Mouse (Mus musculus) liver, embryonic 13.5 days (tissue): ENCODE results near the gene Abraxas1. TPM values are rescaled to one million over a fixed set of nuclear protein-coding genes. Genes with fewer than 3 reads are reported as not detected.

Experiments
- ATAC-seq: fragments of 200-750 bp; cut with Nextera tagmentation; 2 replicates; pipeline ENCODE4 v1.8.0; 2017; ENCODE audit warnings: low read depth, mild to moderate bottlenecking, moderate number of reproducible peaks, moderate library complexity
- DNase-seq: peaks from one replicate; pipeline ENCODE4 v3.0.0; 2022
- H3K27ac ChIP-seq: fragments of 300-500 bp; sonication (generic); 2 replicates; pipeline ENCODE4 v1.5.1; 2015; ENCODE audit warnings: moderate library complexity, mild to moderate bottlenecking, inconsistent platforms
- H3K27me3 ChIP-seq: fragments of 300-500 bp; sonication (generic); 2 replicates; pipeline ENCODE4 v1.6.1; 2015; ENCODE audit warnings: mild to moderate bottlenecking, inconsistent platforms
- H3K36me3 ChIP-seq: fragments of 300-500 bp; sonication (generic); 2 replicates; pipeline ENCODE4 v1.6.1; 2015; ENCODE audit warnings: mild to moderate bottlenecking, inconsistent platforms
- H3K4me1 ChIP-seq: fragments of 300-500 bp; sonication (generic); replicated peaks from 2 replicates; pipeline ENCODE4 v1.6.1; 2015; ENCODE audit warnings: inconsistent platforms
- H3K4me2 ChIP-seq: fragments of 300-500 bp; sonication (generic); 2 replicates; pipeline ENCODE4 v1.6.1; 2015; ENCODE audit warnings: inconsistent platforms, mild to moderate bottlenecking, moderate library complexity
- H3K4me3 ChIP-seq: fragments of 300-500 bp; sonication (generic); replicated peaks from 2 replicates; pipeline ENCODE4 v1.5.1; 2015; ENCODE audit warnings: mild to moderate bottlenecking, inconsistent platforms
- H3K9ac ChIP-seq: fragments of 300-500 bp; sonication (generic); 2 replicates; pipeline ENCODE4 v1.6.1; 2015; ENCODE audit warnings: mild to moderate bottlenecking, inconsistent platforms
- H3K9me3 ChIP-seq: fragments of 300-500 bp; sonication (generic); replicated peaks from 2 replicates; pipeline ENCODE4 v1.6.1; 2016; ENCODE audit warnings: inconsistent platforms
- WGBS: fragments of 180-500 bp; shearing (Covaris S2); methylation state at CpG from one replicate; pipeline ENCODE4 v1.1.7; 2015; ENCODE audit not compliant: insufficient replicate concordance; 5-methylcytosine and 5-hydroxymethylcytosine counted together
- polyA plus RNA-seq: library from polyadenylated mRNA; unstranded; fragments of >200 nt; fragmentation: Nextera tagmentation; extraction: Ambion mirVana; gene quantifications from 2 replicates; pipeline ENCODE4 v1.2.1, GENCODE M21; 2015

Abraxas1 gene
- polyA plus RNA-seq, 1 experiment from 2014 or later: 18.4 TPM

GRCm38 (mm10) chr5:100846599-100846920, 25.8 kb upstream of the Abraxas1 start:
- H3K4me1 ChIP-seq: peaks cover 16% of the 10 kb centered on the region
- peaks cover 66% of the 10 kb centered on the region for H3K27me3 ChIP-seq
- ATAC-seq (0 out of 2 replicates have a peak, but pooled peaks have one; percentile 6), DNase-seq (no peak)
- 2% methylated on average over 22 of the region's 22 CpGs for WGBS
- no peaks in the 10 kb centered on the region for H3K36me3 ChIP-seq
- peak overlapping the region; percentile 59 for H3K9ac ChIP-seq
- H3K4me3 ChIP-seq: peak overlapping the region; percentile 59
- peak overlapping the region; percentile 73 for H3K4me2 ChIP-seq
- no peak overlapping the region for H3K27ac ChIP-seq
- H3K9me3 ChIP-seq: no peaks in the 10 kb centered on the region; the same call in 1 of the 2 replicates

GRCm38 (mm10) chr5:100845848-100846598, 25.3 kb upstream of the Abraxas1 start:
- Histone ChIP-seq H3K27me3 (peaks cover 66% of the 10 kb centered on the region), H3K9me3 (no peaks in the 10 kb centered on the region; the same call in 1 of the 2 replicates), H3K27ac (no peak overlapping the region), H3K9ac (peak overlapping the region; percentile 59), H3K4me1 (peaks cover 16% of the 10 kb centered on the region), H3K36me3 (no peaks in the 10 kb centered on the region), H3K4me3 (peak overlapping the region; percentile 59), H3K4me2 (peak overlapping the region; percentile 73)
- DNase-seq (peak; percentile 21), ATAC-seq (peak; percentile 80)
- WGBS: under 1% methylated on average over 50 of the region's 52 CpGs

- Histone ChIP-seq H3K9ac (peak within 1 kb of the TSS; percentile 59), H3K27me3 (peaks cover 66% of the 10 kb centered on the region), H3K4me1 (peaks cover 16% of the 10 kb centered on the region), H3K27ac (no peak within 1 kb of the TSS), H3K9me3 (no peaks in the 10 kb centered on the region; the same call in 1 of the 2 replicates), H3K4me2 (peak within 1 kb of the TSS; percentile 73), H3K36me3 (no peaks in the 10 kb centered on the region), H3K4me3 (peak within 1 kb of the TSS; percentile 59)
- DNase-seq: no peak
- 2% methylated on average over 16 of the region's 16 CpGs for WGBS
- no peak for ATAC-seq
Observed at GRCm38 (mm10) chr5:100845485-100845847, 24.7 kb upstream of the Abraxas1 start, which contains the start of gene Gpat3. Gpat3 (plus strand) TSS chr5:100845713.

GRCm38 (mm10) chr5:100844485-100844884, 23.7 kb upstream of the Abraxas1 start:
- H3K4me2 ChIP-seq: no peak overlapping the region
- ATAC-seq (no peak), DNase-seq (no peak)
- no peak overlapping the region for H3K27ac ChIP-seq
- no peaks in the 10 kb centered on the region; the same call in 1 of the 2 replicates for H3K9me3 ChIP-seq
- H3K4me3 ChIP-seq: no peak overlapping the region
- 60% methylated on average over 3 of the region's 3 CpGs for WGBS
- H3K36me3 ChIP-seq: no peaks in the 10 kb centered on the region
- no peak overlapping the region for H3K9ac ChIP-seq
- peaks cover 16% of the 10 kb centered on the region for H3K4me1 ChIP-seq
- peaks cover 66% of the 10 kb centered on the region for H3K27me3 ChIP-seq

- ATAC-seq (no peak), DNase-seq (no peak)
- no peak overlapping the region for H3K27ac ChIP-seq
- H3K4me3 ChIP-seq: no peak overlapping the region
- no peaks in the 10 kb centered on the region for H3K4me1 ChIP-seq
- WGBS: 64% methylated on average over 7 of the region's 7 CpGs
- no peaks in the 10 kb centered on the region for H3K36me3 ChIP-seq
- peaks cover 5% of the 10 kb centered on the region; the same call in 1 of the 2 replicates for H3K27me3 ChIP-seq
- H3K9ac ChIP-seq: no peak overlapping the region
- no peaks in the 10 kb centered on the region; the same call in 1 of the 2 replicates for H3K9me3 ChIP-seq
- H3K4me2 ChIP-seq: no peak overlapping the region
Observed at GRCm38 (mm10) chr5:100837907-100838306, 17.1 kb upstream of the Abraxas1 start.

GRCm38 (mm10) chr5:100835862-100836538, 15.2 kb upstream of the Abraxas1 start:
- WGBS: 51% methylated on average over 9 of the region's 9 CpGs
- no peak for ATAC-seq
- no peak overlapping the region for H3K4me3 ChIP-seq
- no peak for DNase-seq
- no peaks in the 10 kb centered on the region for H3K4me1 ChIP-seq
- no peak overlapping the region for H3K9ac ChIP-seq
- H3K27ac ChIP-seq: no peak overlapping the region
- H3K9me3 ChIP-seq: no peaks in the 10 kb centered on the region
- H3K27me3 ChIP-seq: no peaks in the 10 kb centered on the region
- no peak overlapping the region for H3K4me2 ChIP-seq
- no peaks in the 10 kb centered on the region for H3K36me3 ChIP-seq

GRCm38 (mm10) chr5:100833841-100834240, 13.1 kb upstream of the Abraxas1 start:
- Histone ChIP-seq H3K9me3 (no peaks in the 10 kb centered on the region), H3K9ac (no peak overlapping the region), H3K36me3 (no peaks in the 10 kb centered on the region), H3K4me1 (no peaks in the 10 kb centered on the region), H3K4me2 (no peak overlapping the region), H3K4me3 (no peak overlapping the region), H3K27me3 (no peaks in the 10 kb centered on the region), H3K27ac (no peak overlapping the region)
- 51% methylated on average over 2 of the region's 2 CpGs for WGBS
- DNase-seq: no peak
- no peak for ATAC-seq

- Histone ChIP-seq H3K27me3 (no peaks in the 10 kb centered on the region), H3K36me3 (no peaks in the 10 kb centered on the region), H3K9me3 (no peaks in the 10 kb centered on the region), H3K27ac (no peak overlapping the region), H3K4me1 (no peaks in the 10 kb centered on the region), H3K4me3 (no peak overlapping the region), H3K9ac (no peak overlapping the region), H3K4me2 (no peak overlapping the region)
- DNase-seq (no peak), ATAC-seq (no peak)
- 69% methylated on average over 3 of the region's 3 CpGs for WGBS
Observed at GRCm38 (mm10) chr5:100832680-100833079, 11.9 kb upstream of the Abraxas1 start.

- no peak overlapping the region for H3K27ac ChIP-seq
- H3K4me3 ChIP-seq: no peak overlapping the region
- ATAC-seq (no peak), DNase-seq (no peak)
- no peaks in the 10 kb centered on the region for H3K4me1 ChIP-seq
- no peaks in the 10 kb centered on the region for H3K27me3 ChIP-seq
- WGBS: 73% methylated on average over 3 of the region's 3 CpGs
- H3K4me2 ChIP-seq: no peak overlapping the region
- H3K9ac ChIP-seq: no peak overlapping the region
- H3K36me3 ChIP-seq: no peaks in the 10 kb centered on the region
- no peaks in the 10 kb centered on the region for H3K9me3 ChIP-seq
Observed at GRCm38 (mm10) chr5:100828701-100829100, 7.9 kb upstream of the Abraxas1 start.

- Histone ChIP-seq H3K27me3 (no peaks in the 10 kb centered on the region), H3K27ac (no peak overlapping the region), H3K4me1 (no peaks in the 10 kb centered on the region), H3K9ac (no peak overlapping the region), H3K4me3 (no peak overlapping the region), H3K36me3 (no peaks in the 10 kb centered on the region), H3K4me2 (no peak overlapping the region), H3K9me3 (no peaks in the 10 kb centered on the region)
- DNase-seq (no peak), ATAC-seq (no peak)
- 60% methylated on average over 7 of the region's 7 CpGs for WGBS
Observed at GRCm38 (mm10) chr5:100826531-100826930, 5.8 kb upstream of the Abraxas1 start.

GRCm38 (mm10) chr5:100825975-100826374, 5.2 kb upstream of the Abraxas1 start:
- DNase-seq (no peak), ATAC-seq (no peak)
- no peak overlapping the region for H3K4me3 ChIP-seq
- H3K9me3 ChIP-seq: no peaks in the 10 kb centered on the region
- H3K27me3 ChIP-seq: no peaks in the 10 kb centered on the region
- 17% methylated on average over 2 of the region's 2 CpGs for WGBS
- H3K36me3 ChIP-seq: no peaks in the 10 kb centered on the region
- no peak overlapping the region for H3K9ac ChIP-seq
- H3K4me1 ChIP-seq: peaks cover 5% of the 10 kb centered on the region
- H3K4me2 ChIP-seq: no peak overlapping the region
- no peak overlapping the region for H3K27ac ChIP-seq
